Mouse (Mus musculus) ES-E14 (cell line): ENCODE results near the gene Evx2.

Experiments used
- CHD2 ChIP-seq: IDR thresholded peaks from 2 replicates; pipeline ENCODE4 v1.6.1; 2014; ENCODE audit warnings: mild to moderate bottlenecking, low read depth, low read length, inconsistent platforms
- HCFC1 ChIP-seq: IDR thresholded peaks from 2 replicates; pipeline ENCODE4 v1.6.1; 2012; ENCODE audit warnings: low read length, inconsistent platforms, borderline replicate concordance; ENCODE audit not compliant: insufficient read depth
- MAFK ChIP-seq: IDR thresholded peaks from 2 replicates; pipeline ENCODE4 v1.6.1; 2014; ENCODE audit warnings: mild to moderate bottlenecking, low read depth, low read length, inconsistent platforms; ENCODE audit not compliant: insufficient read depth
- ZC3H11A ChIP-seq: IDR thresholded peaks from 2 replicates; pipeline ENCODE4 v1.6.1; 2012; ENCODE audit warnings: low read depth, mild to moderate bottlenecking, inconsistent platforms, low read length, borderline replicate concordance
- ZNF384 ChIP-seq: IDR thresholded peaks from 2 replicates; pipeline ENCODE4 v1.6.1; 2012; ENCODE audit warnings: low read depth, low read length, inconsistent platforms

GRCm38 (mm10) chr2:74667842-74668357 is 8.5 kb upstream of the Evx2 start, which contains the start of gene Hoxd13:
- TF ChIP-seq ZC3H11A = no peak
- TF ChIP-seq ZNF384 = no peak
- TF ChIP-seq CHD2 = no peak
- no peak for TF ChIP-seq MAFK
- no peak for TF ChIP-seq HCFC1
